Mouse (Mus musculus) thymus, adult 2 months (tissue): Measurements from ENCODE around the gene Tekt5.

Experiments
- CTCF ChIP-seq: fragments of 200-500 bp; IDR thresholded peaks from 2 replicates; pipeline ENCODE4 v1.5.1; 2012; ENCODE audit warnings: mild to moderate bottlenecking, control low read depth, low read length, moderate library complexity, borderline replicate concordance; ENCODE audit not compliant: control insufficient read depth, poor library complexity, insufficient read depth; ENCODE audit errors: extremely low read depth
- POLR2A ChIP-seq: fragments of 200-500 bp; IDR thresholded peaks from 2 replicates; pipeline ENCODE4 v1.6.1; 2012; ENCODE audit warnings: mild to moderate bottlenecking, low read length, control low read depth, moderate library complexity; ENCODE audit not compliant: control insufficient read depth, poor library complexity, insufficient read depth; ENCODE audit errors: extremely low read depth

DNA sequence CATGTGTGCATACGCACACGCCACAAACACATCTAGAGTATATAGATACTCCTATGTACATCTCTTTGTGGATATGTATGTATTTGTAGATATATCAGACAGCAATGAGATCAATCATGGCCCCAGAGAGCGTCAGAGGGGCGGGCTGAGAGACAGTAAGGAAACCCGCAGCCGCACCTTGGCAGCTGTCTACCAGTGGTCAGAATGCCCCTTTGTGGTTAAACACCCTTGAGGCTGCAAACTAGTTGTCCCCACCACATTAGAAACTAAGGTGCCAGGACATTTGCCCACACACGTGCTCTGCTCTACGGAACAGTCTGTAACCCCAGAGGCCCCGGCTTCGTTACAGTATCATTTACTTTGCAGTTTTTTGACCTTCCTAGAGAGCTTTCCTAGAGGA is 55.4 kb downstream of the Tekt5 start:
- TF ChIP-seq CTCF: no peak
- TF ChIP-seq POLR2A: no peak
